Mouse (Mus musculus) inflammation-experienced regulatory T-cells, adult 16 weeks (primary cell): ENCODE measurements around the gene Fxyd1. TPM values are rescaled to one million over a fixed set of nuclear protein-coding genes. Genes with fewer than 3 reads are reported as not detected.

Experiments used
- polyA plus RNA-seq: library from polyadenylated mRNA; unstranded; fragments of 100-300 nt; shearing (Covaris generic); gene quantifications from one replicate; pipeline ENCODE4 v1.2.1, GENCODE M21; 2017

The Fxyd1 gene
- polyA plus RNA-seq = not detected

DNA sequence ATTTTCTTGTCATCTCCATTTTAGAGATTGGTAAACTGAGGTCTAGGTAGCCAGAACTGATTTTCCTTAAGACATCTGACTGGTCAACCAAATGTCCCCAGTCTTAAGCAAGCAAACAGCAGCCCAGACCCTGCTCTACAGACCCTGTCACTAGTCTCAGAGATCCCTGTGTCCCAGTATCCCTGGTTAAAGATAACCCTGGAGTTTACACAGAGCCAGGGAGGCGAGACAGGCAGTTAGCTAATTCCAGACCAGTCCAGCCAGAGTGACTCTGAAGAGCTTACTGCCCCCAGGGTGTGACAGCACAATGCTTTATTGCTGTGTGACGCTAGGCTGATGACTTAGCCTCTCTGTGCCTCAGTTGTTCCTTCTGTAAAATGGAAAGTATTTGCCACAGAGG, at the start of gene Fxyd1:
TSS of gene Fxyd1 (minus strand) at position 129 of the 400 bp plus-strand sequence.

DNA sequence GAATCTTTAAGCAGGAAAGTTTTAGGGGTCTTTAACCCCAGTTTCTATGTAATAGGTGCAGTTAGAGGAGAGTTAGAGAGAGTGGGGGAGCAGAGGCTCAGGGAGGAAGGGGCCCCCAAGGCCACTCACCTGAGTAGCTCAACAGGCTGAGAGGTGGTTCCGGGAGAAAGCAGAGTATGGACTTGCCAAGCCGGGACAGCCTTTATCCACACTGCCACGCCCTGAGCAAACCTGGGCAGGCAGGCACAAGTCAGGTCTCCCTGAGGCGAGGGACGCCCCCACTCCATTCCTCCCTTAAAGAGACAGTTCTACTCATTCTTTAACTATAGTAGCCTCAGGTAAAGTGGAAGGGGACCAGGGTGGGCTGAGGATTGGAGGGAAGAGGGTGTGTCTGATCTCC, 19.5 kb upstream of the Fxyd1 start, which contains the start of gene Fxyd3:
TSS of gene Fxyd3 (minus strand) at position 213 of the 400 bp plus-strand sequence.

DNA sequence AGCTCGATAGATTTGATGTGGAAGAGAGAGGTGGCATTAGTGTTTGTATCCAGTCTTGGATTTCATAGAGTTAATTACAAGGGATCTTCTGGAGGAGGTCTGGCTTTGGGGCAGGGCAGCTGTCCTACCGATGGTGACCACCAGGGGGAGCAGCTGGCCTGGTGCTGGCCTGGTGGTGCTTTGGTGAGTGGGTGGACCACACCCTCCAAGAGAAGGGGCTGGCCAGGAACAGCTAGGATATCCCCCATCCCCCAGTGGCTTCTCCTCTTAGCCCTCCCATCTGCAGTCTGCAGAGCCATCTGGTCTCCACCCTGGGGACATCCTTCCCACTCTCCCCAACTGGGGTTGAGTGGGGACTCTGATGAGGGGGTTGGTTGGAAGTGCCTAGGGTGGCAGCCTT, 2.1 kb upstream of the Fxyd1 start, which contains the start of gene Lgi4:
TSS of gene Lgi4 (plus strand) at position 235 of the 400 bp plus-strand sequence.

DNA sequence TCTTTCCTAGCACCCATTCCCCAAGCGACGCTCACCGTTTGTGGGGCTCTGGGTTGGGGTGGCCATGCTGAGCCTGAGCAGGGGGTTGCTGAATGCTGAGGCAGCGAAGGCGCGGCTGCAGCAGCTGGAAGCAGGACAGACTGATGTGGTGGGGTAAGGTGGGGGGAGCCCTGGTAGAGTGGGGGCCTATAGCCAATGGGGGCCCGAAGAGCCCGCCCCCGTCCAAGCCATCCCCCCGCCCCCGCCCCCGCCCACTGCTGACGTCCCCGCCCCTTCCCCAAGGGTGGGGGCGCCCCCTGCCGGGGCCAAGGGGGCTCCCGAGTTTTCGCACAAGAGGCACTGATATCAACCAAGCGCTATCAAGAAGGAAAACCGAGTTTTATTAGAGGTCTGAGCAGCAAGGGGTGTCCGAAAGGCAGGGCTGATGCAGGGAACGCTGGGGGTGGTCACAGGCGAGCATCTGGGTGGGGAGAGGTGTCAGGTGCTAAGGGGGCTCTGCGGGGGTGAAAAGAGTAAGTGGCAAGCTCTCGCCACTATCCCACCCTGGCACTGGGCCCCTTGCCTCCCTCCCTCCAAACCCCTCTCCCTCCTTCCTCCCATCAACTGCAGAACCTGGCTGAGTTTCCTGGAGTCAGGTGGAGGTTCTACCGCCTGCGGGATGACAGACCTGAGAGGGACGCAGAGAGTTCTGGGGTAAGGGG, 5.5 kb downstream of the Fxyd1 start, which contains the start of gene Fxyd7:
TSS of gene Fxyd7 (minus strand) at position 147 of the 701 bp plus-strand sequence.

DNA sequence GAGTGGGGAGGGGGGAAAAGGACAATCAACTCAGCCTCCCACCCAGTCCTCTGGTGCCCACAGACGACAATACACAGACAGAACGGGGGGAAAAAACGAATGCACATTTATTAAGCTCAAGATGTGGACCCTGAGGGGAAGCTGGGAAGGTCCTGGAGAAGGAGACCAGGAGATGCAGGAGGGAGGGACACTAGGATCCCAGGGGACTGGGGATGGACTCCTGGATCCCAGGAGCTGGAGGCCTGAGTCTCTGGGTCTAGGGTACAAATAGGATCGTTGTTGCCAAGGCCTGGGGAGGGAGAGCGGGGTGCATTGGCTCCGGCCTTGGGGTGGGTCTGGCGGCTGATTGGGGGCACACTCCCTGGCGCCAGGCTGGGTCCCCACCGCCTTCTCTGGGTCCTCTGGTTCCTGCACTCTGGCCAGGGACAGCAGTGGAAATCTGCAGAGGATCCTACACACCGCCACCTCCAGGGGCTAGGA, 14.5 kb downstream of the Fxyd1 start, which contains the start of gene Fxyd5:
TSS of gene Fxyd5 (minus strand) at position 51 of the 480 bp plus-strand sequence.

Other genes starting within 250 kb of the Fxyd1 start
- gene Ffar2, start 233.4 kb downstream of the Fxyd1 start, polyA plus RNA-seq = not detected
- not detected for gene Ffar3, start 201.0 kb downstream of the Fxyd1 start, polyA plus RNA-seq
- gene Ffar1, start 195.6 kb downstream of the Fxyd1 start, polyA plus RNA-seq = 0.24 TPM
- 24.5 TPM for gene Cd22, start 176.9 kb downstream of the Fxyd1 start, polyA plus RNA-seq
- 0.12 TPM for gene Mag, start 142.3 kb downstream of the Fxyd1 start, polyA plus RNA-seq
- gene Hamp2, start 132.5 kb downstream of the Fxyd1 start, polyA plus RNA-seq = not detected
- gene Hamp, start 113.2 kb downstream of the Fxyd1 start, polyA plus RNA-seq = not detected
- 10.4 TPM for gene Usf2, start 100.4 kb downstream of the Fxyd1 start, polyA plus RNA-seq
- gene Lsr, start 83.7 kb downstream of the Fxyd1 start, polyA plus RNA-seq = 8.0 TPM
- gene Fam187b, start 83.4 kb downstream of the Fxyd1 start, polyA plus RNA-seq = 1.4 TPM
- gene Fxyd5, start 14.7 kb downstream of the Fxyd1 start, polyA plus RNA-seq = 1,750 TPM
- not detected for gene Fxyd7, start 5.7 kb downstream of the Fxyd1 start, polyA plus RNA-seq
- not detected for gene Lgi4, start 2.1 kb upstream of the Fxyd1 start, polyA plus RNA-seq
- not detected for gene Fxyd3, start 19.5 kb upstream of the Fxyd1 start, polyA plus RNA-seq
- gene Hpn, start 58.1 kb upstream of the Fxyd1 start, polyA plus RNA-seq = 15.9 TPM
- gene Scn1b, start 69.8 kb upstream of the Fxyd1 start, polyA plus RNA-seq = not detected
- 297 TPM for gene Gramd1a, start 98.7 kb upstream of the Fxyd1 start, polyA plus RNA-seq
- not detected for gene Scgb2b2, start 233.3 kb upstream of the Fxyd1 start, polyA plus RNA-seq
- gene Scgb1b2, start 234.6 kb upstream of the Fxyd1 start, polyA plus RNA-seq = not detected